Comparison of ENCODE assay signal across 9 mouse cellular contexts in the genomic region with DNA sequence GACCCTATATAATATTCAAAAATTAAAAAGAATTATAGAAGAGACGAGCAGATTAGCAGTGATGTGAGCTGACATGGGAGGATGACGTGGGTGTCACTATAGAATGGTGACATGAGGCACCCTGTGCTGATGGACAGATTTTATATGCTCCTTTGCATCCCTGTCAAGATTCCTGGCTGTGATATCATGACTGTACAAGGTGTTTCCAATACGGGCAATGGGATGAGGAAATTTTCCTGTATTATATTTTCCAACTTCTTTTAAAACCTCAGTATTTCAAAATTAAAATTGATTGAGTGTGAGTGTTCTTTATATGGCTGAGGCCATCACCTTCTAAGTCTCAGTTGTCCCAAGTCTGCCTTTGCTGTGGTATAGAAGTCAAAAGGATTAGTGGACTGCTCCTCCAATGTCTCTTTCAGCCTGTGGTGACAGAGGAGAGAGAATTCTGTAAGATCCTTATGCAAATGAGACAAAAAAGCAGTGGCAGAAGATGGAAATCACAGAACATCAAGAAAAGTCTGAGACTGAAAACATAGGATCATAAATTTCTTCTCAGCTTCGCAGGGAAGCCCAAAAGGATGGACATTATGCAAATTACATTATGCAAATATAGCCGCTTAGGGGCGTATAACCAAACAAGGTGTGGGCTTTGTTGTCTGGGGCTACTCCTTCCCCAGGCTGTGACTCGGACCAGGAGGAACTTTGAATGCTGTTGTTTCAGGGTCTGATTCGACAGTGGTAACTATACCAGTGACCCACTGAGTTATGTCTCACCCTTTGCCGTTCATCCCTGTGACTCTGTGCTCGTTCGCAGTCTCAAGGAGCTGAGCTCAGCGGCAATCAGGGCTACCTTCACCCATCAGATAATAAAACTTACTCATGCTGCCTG.
A peak's percentile ranks its signal among the peaks of the same experiment; 100 is the strongest.
DNase-seq lines count a peak whose midpoint lies in the region; ATAC-seq lines count a peak whose summit lies in the region.
"Had no signal": no experiment of that assay in that cellular context is flagged by ENCODE, and none has a peak within 500 bp of the region (broad histone marks: within the 10 kb centered on the region; RNA-seq: fewer than 3 reads in every experiment).

No protein-coding gene starts in this region.

- H3K36me3 ChIP-seq in heart, embryonic 16.5 days (ENCODE audit: control insufficient read depth, insufficient read depth), result no peaks in the 10 kb centered on the region
- no peaks in the 10 kb centered on the region for H3K36me3 ChIP-seq in hindbrain, embryonic 14.5 days (replicated peaks; ENCODE audit: control insufficient read depth, insufficient read depth)
- no peaks in the 10 kb centered on the region for H3K36me3 ChIP-seq in midbrain, embryonic 14.5 days (ENCODE audit: control insufficient read depth, insufficient read depth, low read length)
- H3K36me3 ChIP-seq: embryonic facial prominence, embryonic 15.5 days had no signal

- ATAC-seq in heart, embryonic 16.5 days (replicated peaks; ENCODE audit: extremely low read depth, insufficient read depth, low FRiP score), result no peak
- peak; percentile 43; the same call in 1 of the 2 replicates for ATAC-seq in hindbrain, embryonic 14.5 days (ENCODE audit: low FRiP score)
- 0 out of 2 replicates have a peak, but pooled peaks have one; percentile 44 for ATAC-seq in midbrain, embryonic 14.5 days (ENCODE audit: low FRiP score, low TSS enrichment)

- H3K4me3 ChIP-seq in heart, embryonic 16.5 days (ENCODE audit: low read length), result peak overlapping the region; percentile 43
- H3K4me3 ChIP-seq in hindbrain, embryonic 14.5 days (replicated peaks; ENCODE audit: low read length), result no peak overlapping the region
- H3K4me3 ChIP-seq in midbrain, embryonic 14.5 days (replicated peaks; ENCODE audit: low read depth, low read length), result no peak overlapping the region
- H3K4me3 ChIP-seq: embryonic facial prominence, embryonic 15.5 days had no signal

- H3K27me3 ChIP-seq in heart, embryonic 16.5 days (ENCODE audit: control insufficient read depth, insufficient read depth, low read length), result no peaks in the 10 kb centered on the region
- no peaks in the 10 kb centered on the region for H3K27me3 ChIP-seq in hindbrain, embryonic 14.5 days (ENCODE audit: control insufficient read depth, insufficient read depth, low read length)
- no peaks in the 10 kb centered on the region for H3K27me3 ChIP-seq in midbrain, embryonic 14.5 days (ENCODE audit: control insufficient read depth, insufficient read depth, low read length)
- H3K27me3 ChIP-seq: embryonic facial prominence, embryonic 15.5 days had no signal

- H3K27ac ChIP-seq in heart, embryonic 16.5 days (ENCODE audit: low read length), result no peak overlapping the region
- peak overlapping the region; percentile 61 for H3K27ac ChIP-seq in hindbrain, embryonic 14.5 days
- peak overlapping the region; percentile 57 for H3K27ac ChIP-seq in midbrain, embryonic 14.5 days (replicated peaks; ENCODE audit: low read depth, low read length)
- H3K27ac ChIP-seq: embryonic facial prominence, embryonic 15.5 days had no signal

- peak overlapping the region; percentile 64 for H3K4me2 ChIP-seq in heart, embryonic 16.5 days (ENCODE audit: low read depth, low read length)
- H3K4me2 ChIP-seq in hindbrain, embryonic 14.5 days (replicated peaks), result peak overlapping the region; percentile 34
- H3K4me2 ChIP-seq in midbrain, embryonic 14.5 days (ENCODE audit: low read length), result peak overlapping the region; percentile 32
- H3K4me2 ChIP-seq: embryonic facial prominence, embryonic 15.5 days had no signal

- DNase-seq in heart, adult 8-10 months (ENCODE audit: low spot score), result no peak
- peak; percentile 6 for DNase-seq in ZHBTc4 (ENCODE audit: low read depth, low spot score)
- DNase-seq in hindbrain, embryonic 14.5 days (ENCODE audit: low spot score), result no peak
- DNase-seq in midbrain, embryonic 14.5 days, result peak; percentile 35
- DNase-seq in natural killer cell, adult 2 months (ENCODE audit: low spot score in 2 of 2), result no peak
- DNase-seq in cerebellum, adult 9-10 months, result no peak
- no peak for DNase-seq in left cerebral cortex, postnatal 25 days (ENCODE audit: low spot score in 2 of 2)

- no peaks in the 10 kb centered on the region for H3K9me3 ChIP-seq in heart, embryonic 16.5 days (replicated peaks; ENCODE audit: control insufficient read depth, low read length)
- no peaks in the 10 kb centered on the region for H3K9me3 ChIP-seq in hindbrain, embryonic 14.5 days (ENCODE audit: control insufficient read depth, low read length)
- no peaks in the 10 kb centered on the region for H3K9me3 ChIP-seq in midbrain, embryonic 14.5 days (ENCODE audit: control insufficient read depth, low read length)
- H3K9me3 ChIP-seq: embryonic facial prominence, embryonic 15.5 days had no signal

- H3K4me1 ChIP-seq in heart, embryonic 16.5 days (ENCODE audit: control insufficient read depth, insufficient read depth, low read length), result no peaks in the 10 kb centered on the region
- H3K4me1 ChIP-seq in hindbrain, embryonic 14.5 days (replicated peaks; ENCODE audit: control insufficient read depth, insufficient read depth, low read length), result peaks cover 20% of the 10 kb centered on the region; the same call in 1 of the 2 replicates
- H3K4me1 ChIP-seq in midbrain, embryonic 14.5 days (ENCODE audit: control insufficient read depth, insufficient read depth, low read length), result peaks cover 24% of the 10 kb centered on the region

- intact Hi-C loops in left cerebral cortex, postnatal 25 days (cut with DNase I), result no loop called here

- WGBS in heart, embryonic 16.5 days, result 50% methylated on average over 12 of the region's 12 CpGs
- 45% methylated on average over 12 of the region's 12 CpGs for whole genome bisulfite sequencing in hindbrain, embryonic 14.5 days
- 27% methylated on average over 12 of the region's 12 CpGs for WGBS in midbrain, embryonic 14.5 days

- H3K9ac ChIP-seq in heart, embryonic 16.5 days (ENCODE audit: low read length), result peak overlapping the region; percentile 55
- peak overlapping the region; percentile 18; the same call in 1 of the 2 replicates for H3K9ac ChIP-seq in hindbrain, embryonic 14.5 days
- H3K9ac ChIP-seq in midbrain, embryonic 14.5 days (replicated peaks; ENCODE audit: low read length), result no peak overlapping the region; the same call in 1 of the 2 replicates
- H3K9ac ChIP-seq: embryonic facial prominence, embryonic 15.5 days had no signal

Comparison
In these comparisons a context has a peak if more than half of its experiments do, and no peak if none do; other contexts are left out.
1. DNase-seq: peak in ZHBTc4 (single experiment) and midbrain, embryonic 14.5 days (single experiment); none in heart, adult 8-10 months (single experiment), hindbrain, embryonic 14.5 days (single experiment), natural killer cell, adult 2 months (0 of 2), cerebellum, adult 9-10 months (single experiment) and left cerebral cortex, postnatal 25 days (0 of 2).
2. Peak in every context shown above with its lines, with median percentiles within 50 percentile points of each other: H3K4me2 ChIP-seq.